Mouse (Mus musculus) ZHBTc4 (cell line): Measurements from ENCODE around the gene Tuba4a.

ENCODE experiments used
- DNase-seq: peaks from one replicate; pipeline ENCODE4 v3.0.0-alpha.2; 2011; ENCODE audit warnings: low read depth, low spot score

Tuba4a gene

DNA sequence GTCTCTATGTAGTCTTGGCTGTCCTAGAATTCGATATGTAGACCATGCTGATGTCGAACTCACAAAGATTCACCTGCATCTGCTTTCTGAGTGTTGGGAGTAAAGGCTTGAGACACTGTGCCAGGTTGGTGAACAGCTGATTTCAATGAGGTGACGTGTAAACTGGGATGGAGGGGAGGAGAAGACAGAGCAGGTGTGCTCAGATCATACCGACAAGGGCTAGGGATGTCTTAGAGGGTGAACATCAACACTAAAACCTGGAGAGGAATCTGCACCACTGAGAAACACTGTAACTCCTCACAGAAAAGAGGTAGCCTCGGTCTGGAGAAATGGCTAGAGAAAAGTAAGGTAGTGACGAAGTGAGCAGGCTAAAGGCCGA is 51.6 kb downstream of the Tuba4a start:
- DNase-seq = no peak
